In genomic region chr19:6502035-6502541, GRCm38 (mm10) we compare ENCODE assay signal across 9 mouse cellular contexts. TPM values are rescaled to one million over a fixed set of nuclear protein-coding genes. Genes with fewer than 3 reads are reported as not detected.
DNase-seq lines count a peak whose midpoint lies in the region; ATAC-seq lines count a peak whose summit lies in the region.
"Had no signal": no experiment of that assay in that cellular context is flagged by ENCODE, and none has a peak within 500 bp of the region (broad histone marks: within the 10 kb centered on the region; RNA-seq: fewer than 3 reads in every experiment).

No protein-coding gene starts in this region.

- peaks cover 100% of the 10 kb centered on the region for H3K27me3 ChIP-seq in heart, embryonic 10.5 days (ENCODE audit: insufficient read depth, poor library complexity, severe bottlenecking)
- H3K27me3 ChIP-seq in kidney, embryonic 15.5 days = peaks cover 93% of the 10 kb centered on the region
- H3K27me3 ChIP-seq in limb, embryonic 15.5 days = peaks cover 96% of the 10 kb centered on the region
- peaks cover 33% of the 10 kb centered on the region for H3K27me3 ChIP-seq in neural tube, embryonic 12.5 days (replicated peaks)

- H3K4me3 ChIP-seq in heart, embryonic 10.5 days = peak overlapping the region; percentile 58
- H3K4me3 ChIP-seq in kidney, embryonic 15.5 days (replicated peaks) = peak overlapping the region; percentile 41
- H3K4me3 ChIP-seq in limb, embryonic 15.5 days = peak overlapping the region; percentile 27
- H3K4me3 ChIP-seq in neural tube, embryonic 12.5 days = peak overlapping the region; percentile 90

- H3K9ac ChIP-seq in kidney, embryonic 15.5 days = no peak overlapping the region
- H3K9ac ChIP-seq in limb, embryonic 15.5 days = no peak overlapping the region
- H3K9ac ChIP-seq in neural tube, embryonic 12.5 days = peak overlapping the region; percentile 72

- H3K4me1 ChIP-seq in heart, embryonic 10.5 days = peaks cover 26% of the 10 kb centered on the region
- H3K4me1 ChIP-seq in kidney, embryonic 15.5 days = peaks cover 48% of the 10 kb centered on the region
- peaks cover 33% of the 10 kb centered on the region for H3K4me1 ChIP-seq in limb, embryonic 15.5 days
- H3K4me1 ChIP-seq in neural tube, embryonic 12.5 days = peaks cover 67% of the 10 kb centered on the region

- H3K36me3 ChIP-seq in heart, embryonic 10.5 days = no peaks in the 10 kb centered on the region
- no peaks in the 10 kb centered on the region for H3K36me3 ChIP-seq in kidney, embryonic 15.5 days
- H3K36me3 ChIP-seq in limb, embryonic 15.5 days = no peaks in the 10 kb centered on the region
- H3K36me3 ChIP-seq in neural tube, embryonic 12.5 days = peaks cover 19% of the 10 kb centered on the region

- ATAC-seq in kidney, embryonic 15.5 days (replicated peaks; ENCODE audit: low FRiP score) = peak; percentile 27; the same call in 1 of the 2 replicates
- ATAC-seq in limb, embryonic 15.5 days (ENCODE audit: insufficient number of reproducible peaks, low FRiP score, low TSS enrichment, low read depth) = no peak
- peak; percentile 62 for ATAC-seq in neural tube, embryonic 12.5 days (ENCODE audit: low FRiP score, low read depth)

- H3K9me3 ChIP-seq in heart, embryonic 10.5 days = no peaks in the 10 kb centered on the region
- no peaks in the 10 kb centered on the region for H3K9me3 ChIP-seq in kidney, embryonic 15.5 days (replicated peaks)
- H3K9me3 ChIP-seq in limb, embryonic 15.5 days = no peaks in the 10 kb centered on the region
- no peaks in the 10 kb centered on the region for H3K9me3 ChIP-seq in neural tube, embryonic 12.5 days

- peak overlapping the region; percentile 90 for H3K4me2 ChIP-seq in kidney, embryonic 15.5 days
- peak overlapping the region; percentile 61 for H3K4me2 ChIP-seq in limb, embryonic 15.5 days
- peak overlapping the region; percentile 87 for H3K4me2 ChIP-seq in neural tube, embryonic 12.5 days (replicated peaks)

- peak; percentile 34 for DNase-seq in gastrocnemius, postnatal 10 days
- no peak for DNase-seq in gastrocnemius, postnatal 4 days (ENCODE audit: low spot score in 2 of 2)
- peak; percentile 82 to 89 for DNase-seq in cerebellum, postnatal 14 days
- DNase-seq in heart, embryonic 10.5 days (ENCODE audit: low spot score) = no peak
- peak; percentile 26 for DNase-seq in yolk sac, embryonic 10.5 days (ENCODE audit: low spot score)

- no peak overlapping the region for H3K27ac ChIP-seq in heart, embryonic 10.5 days
- H3K27ac ChIP-seq in kidney, embryonic 15.5 days = no peak overlapping the region
- no peak overlapping the region for H3K27ac ChIP-seq in limb, embryonic 15.5 days
- peak overlapping the region; percentile 94 for H3K27ac ChIP-seq in neural tube, embryonic 12.5 days

- under 1% methylated on average over 25 of the region's 25 CpGs for WGBS in heart, embryonic 10.5 days
- WGBS in kidney, embryonic 15.5 days = under 1% methylated on average over 23 of the region's 25 CpGs
- under 1% methylated on average over 25 of the region's 25 CpGs for WGBS in limb, embryonic 15.5 days
- WGBS in neural tube, embryonic 12.5 days = under 1% methylated on average over 25 of the region's 25 CpGs

RNA-seq across cellular contexts. Expression of gene Slc22a12, which starts 40.7 kb away (rescaled TPM):
- not detected for total RNA-seq in gastrocnemius, postnatal 10 days (2021)
- total RNA-seq in gastrocnemius, postnatal 4 days (2021) = not detected
- not detected in 2 replicates for polyA plus RNA-seq in heart, embryonic 10.5 days (2016; fragmentation: Nextera tagmentation; extraction: Ambion mirVana)
- polyA plus RNA-seq in kidney, embryonic 15.5 days (2015; fragmentation: Nextera tagmentation; extraction: Ambion mirVana) = 14.1 and 16.3 TPM in 2 replicates
- polyA plus RNA-seq in limb, embryonic 15.5 days (2015; fragmentation: Nextera tagmentation; extraction: Ambion mirVana) = not detected in 2 replicates
- polyA plus RNA-seq in neural tube, embryonic 12.5 days (2016; fragmentation: Nextera tagmentation; extraction: Ambion mirVana) = not detected in 2 replicates
- total RNA-seq: hematopoietic stem cell, adult 5-6 weeks had no signal

Comparison
In these comparisons a context has a peak if more than half of its experiments do, and no peak if none do; other contexts are left out.
1. DNase-seq: peak in gastrocnemius, postnatal 10 days (single experiment), cerebellum, postnatal 14 days (2 of 2) and yolk sac, embryonic 10.5 days (single experiment); none in gastrocnemius, postnatal 4 days (0 of 2) and heart, embryonic 10.5 days (single experiment).
2. H3K4me3 ChIP-seq: peak in every context shown above with its lines; median percentile 90 in neural tube, embryonic 12.5 days; 58 in heart, embryonic 10.5 days; 41 in kidney, embryonic 15.5 days; 27 in limb, embryonic 15.5 days.
3. RNA of gene Slc22a12, which starts 40.7 kb away (polyA plus RNA-seq): 14.1 to 16.3 TPM in kidney, embryonic 15.5 days; not detected in neural tube, embryonic 12.5 days, not detected in limb, embryonic 15.5 days and not detected in heart, embryonic 10.5 days; every median in the first group is over 10 times any median in the second.
4. Peak in every context shown above with its lines, with median percentiles within 50 percentile points of each other: H3K4me2 ChIP-seq.